Comparison of ENCODE assay signal across 8 mouse cellular contexts in the genomic region with DNA sequence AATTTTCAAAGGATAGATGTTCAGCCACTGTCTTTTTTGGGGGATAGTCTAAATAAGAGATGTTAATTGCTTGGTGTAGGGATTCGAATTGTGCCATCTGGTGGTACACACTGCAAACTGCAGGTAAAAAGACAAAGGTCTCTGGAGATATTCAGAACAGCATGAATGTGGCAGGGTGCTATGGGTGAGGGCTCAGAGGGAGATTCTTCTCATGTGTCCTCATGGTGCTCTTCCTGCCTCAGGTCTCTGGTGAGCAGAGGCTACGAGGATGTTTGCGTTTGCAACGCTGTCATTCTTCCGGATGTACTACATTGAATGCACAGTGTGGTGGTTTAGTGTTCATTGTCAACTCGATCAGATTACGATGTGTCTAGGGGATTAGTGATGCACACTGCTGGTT. TPM values are rescaled to one million over a fixed set of nuclear protein-coding genes. Genes with fewer than 3 reads are reported as not detected.
DNase-seq lines count a peak whose midpoint lies in the region; ATAC-seq and TF ChIP-seq lines count a peak whose summit lies in the region.

No protein-coding gene starts in this region.

- H3K4me1 ChIP-seq in heart, embryonic 12.5 days (replicated peaks): no peaks in the 10 kb centered on the region
- no peaks in the 10 kb centered on the region for H3K4me1 ChIP-seq in limb, embryonic 10.5 days
- no peaks in the 10 kb centered on the region for H3K4me1 ChIP-seq in stomach, postnatal 0 days (replicated peaks; ENCODE audit: control insufficient read depth, insufficient read depth)

- no peak overlapping the region for H3K4me2 ChIP-seq in heart, embryonic 12.5 days
- no peak overlapping the region for H3K4me2 ChIP-seq in stomach, postnatal 0 days (replicated peaks; ENCODE audit: low read depth)

- no peak overlapping the region for H3K27ac ChIP-seq in heart, embryonic 12.5 days (ENCODE audit: poor library complexity, severe bottlenecking)
- H3K27ac ChIP-seq in limb, embryonic 10.5 days: no peak overlapping the region
- no peak overlapping the region for H3K27ac ChIP-seq in stomach, postnatal 0 days (replicated peaks)

- ATAC-seq in heart, embryonic 12.5 days (ENCODE audit: insufficient number of reproducible peaks, low FRiP score): no peak
- ATAC-seq in activated CD4-positive, CD25-positive, alpha-beta regulatory T cell, adult 4 months: peak; percentile 43
- no peak for ATAC-seq in stomach, postnatal 0 days (ENCODE audit: low FRiP score, low TSS enrichment)

- H3K36me3 ChIP-seq in heart, embryonic 12.5 days: no peaks in the 10 kb centered on the region
- H3K36me3 ChIP-seq in limb, embryonic 10.5 days: no peaks in the 10 kb centered on the region
- H3K36me3 ChIP-seq in stomach, postnatal 0 days (ENCODE audit: control insufficient read depth, insufficient read depth, low read length): no peaks in the 10 kb centered on the region

- no peak overlapping the region for H3K9ac ChIP-seq in heart, embryonic 12.5 days
- H3K9ac ChIP-seq in stomach, postnatal 0 days (ENCODE audit: low read length): no peak overlapping the region

- no peak for TF ChIP-seq EP300 in stomach, postnatal 0 days (optimal IDR thresholded peaks at IDR 0.05)

- H3K27me3 ChIP-seq in heart, embryonic 12.5 days (replicated peaks): no peaks in the 10 kb centered on the region
- H3K27me3 ChIP-seq in limb, embryonic 10.5 days (ENCODE audit: low read depth, poor library complexity, severe bottlenecking): no peaks in the 10 kb centered on the region
- no peaks in the 10 kb centered on the region for H3K27me3 ChIP-seq in stomach, postnatal 0 days (ENCODE audit: control insufficient read depth, insufficient read depth, low read length)

- peak; percentile 84 for TF ChIP-seq CTCF in stomach, postnatal 0 days (IDR thresholded peaks at IDR 0.05; ENCODE audit: low read depth)

- H3K9me3 ChIP-seq in heart, embryonic 12.5 days (replicated peaks): 0 out of 2 replicates have a peak, but pooled peaks cover under 1% of the 10 kb centered on the region
- H3K9me3 ChIP-seq in limb, embryonic 10.5 days (replicated peaks): no peaks in the 10 kb centered on the region
- no peaks in the 10 kb centered on the region for H3K9me3 ChIP-seq in stomach, postnatal 0 days (ENCODE audit: control insufficient read depth, low read length)

- WGBS in heart, embryonic 12.5 days: 50% methylated on average over 7 of the region's 7 CpGs
- 53% methylated on average over 7 of the region's 7 CpGs for WGBS in limb, embryonic 10.5 days
- 51% methylated on average over 7 of the region's 7 CpGs for WGBS in stomach, postnatal 0 days

- DNase-seq in heart, adult 11 months: peak; percentile 72
- DNase-seq in 416B (ENCODE audit: low read depth): peak; percentile 22
- DNase-seq in forelimb bud, embryonic 11.5 days (ENCODE audit: low read depth, low spot score): peak; percentile 40
- DNase-seq in limb, embryonic 10.5 days (ENCODE audit: low spot score): peak; percentile 35
- DNase-seq in stomach, postnatal 0 days (ENCODE audit: low spot score): no peak
- DNase-seq in gastrocnemius, postnatal 25 days: no peak

- H3K4me3 ChIP-seq in heart, embryonic 12.5 days: no peak overlapping the region
- no peak overlapping the region for H3K4me3 ChIP-seq in limb, embryonic 10.5 days
- no peak overlapping the region for H3K4me3 ChIP-seq in stomach, postnatal 0 days (ENCODE audit: low read depth, low read length)

RNA-seq across cellular contexts. Expression of gene 9330182O14Rik, which starts 10.1 kb away (rescaled TPM):
- not detected in 2 replicates for polyA plus RNA-seq in heart, embryonic 12.5 days (2016; fragmentation: Nextera tagmentation; extraction: Ambion mirVana)
- polyA plus RNA-seq in activated CD4-positive, CD25-positive, alpha-beta regulatory T cell, adult 4 months (2017; shearing (Covaris generic)): not detected
- polyA plus RNA-seq in limb, embryonic 10.5 days (2016; fragmentation: Nextera tagmentation; extraction: Ambion mirVana): not detected in 2 replicates
- 0.17 and 0.71 TPM in 2 replicates for polyA plus RNA-seq in stomach, postnatal 0 days (2015; fragmentation: Nextera tagmentation; extraction: Ambion mirVana)
- not detected for total RNA-seq in gastrocnemius, postnatal 25 days (2021)

Comparison
In these comparisons a context has a peak if more than half of its experiments do, and no peak if none do; other contexts are left out.
1. DNase-seq: peak in heart, adult 11 months (single experiment), 416B (single experiment), forelimb bud, embryonic 11.5 days (single experiment) and limb, embryonic 10.5 days (single experiment); none in stomach, postnatal 0 days (single experiment) and gastrocnemius, postnatal 25 days (single experiment).